8 mouse cellular contexts compared by ENCODE assay signal in the genomic region with DNA sequence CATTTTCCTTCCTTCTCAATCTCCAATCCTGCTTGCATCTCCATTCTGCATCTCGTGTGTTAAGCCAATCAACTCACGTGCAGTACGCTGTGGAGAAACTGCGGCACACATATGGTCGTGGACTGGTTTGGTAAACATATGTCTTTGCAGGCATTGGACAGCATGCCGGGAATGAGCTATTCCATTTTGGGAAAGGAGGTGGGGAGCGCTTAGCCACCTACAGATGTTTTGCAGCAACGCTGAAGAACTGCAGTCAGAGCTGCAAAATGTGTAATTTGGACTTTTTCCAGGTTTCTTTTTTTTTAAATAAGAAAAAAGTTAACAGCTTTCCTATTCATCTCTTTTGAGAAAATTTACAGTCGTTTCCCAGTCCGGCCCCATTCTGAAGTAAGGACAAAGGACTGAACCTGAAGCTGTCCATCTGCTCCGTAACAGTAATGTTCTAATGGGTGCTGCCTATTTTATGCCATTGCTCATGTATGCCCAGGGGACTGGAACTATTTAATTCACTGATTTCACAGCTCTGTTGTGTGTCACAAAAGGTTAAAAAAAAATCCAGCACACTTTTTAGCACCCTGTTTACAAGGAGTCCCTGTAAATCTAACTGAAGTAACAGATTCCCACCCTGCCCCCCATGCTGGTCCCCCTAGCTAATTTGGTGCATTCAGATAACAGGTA.
DNase-seq lines count a peak whose midpoint lies in the region; ATAC-seq and TF ChIP-seq lines count a peak whose summit lies in the region.

No protein-coding gene starts in this region.

- TF ChIP-seq CTCF in thymus, adult 2 months (IDR thresholded peaks at IDR 0.05; ENCODE audit: borderline replicate concordance, control insufficient read depth, extremely low read depth, insufficient read depth, low read length, poor library complexity): no peak

- no peaks in the 10 kb centered on the region for H3K4me1 ChIP-seq in heart, embryonic 13.5 days
- peaks cover 3% of the 10 kb centered on the region; the same call in 1 of the 2 replicates for H3K4me1 ChIP-seq in neural tube, embryonic 12.5 days
- no peaks in the 10 kb centered on the region for H3K4me1 ChIP-seq in thymus, adult 2 months (replicated peaks; ENCODE audit: control insufficient read depth, insufficient read depth, low read length)

- H3K4me2 ChIP-seq in heart, embryonic 13.5 days: peak overlapping the region; percentile 12; the same call in 1 of the 2 replicates
- H3K4me2 ChIP-seq in neural tube, embryonic 12.5 days (replicated peaks): peak overlapping the region; percentile 51

- DNase-seq in heart, adult 18-20 months: no peak
- DNase-seq in forelimb bud, embryonic 11.5 days (ENCODE audit: low read depth, low spot score): peak; percentile 37
- DNase-seq in layer of hippocampus, postnatal 25 days (ENCODE audit: extremely low spot score in 1 of 2, low spot score in 1 of 2): peak; percentile 46
- no peak for DNase-seq in urinary bladder, postnatal 10 days (ENCODE audit: low spot score)
- DNase-seq in heart, postnatal 10 days: no peak
- no peak for DNase-seq in thymus, adult 2 months

- no peak for ATAC-seq in heart, embryonic 13.5 days (ENCODE audit: extremely low read depth, insufficient number of reproducible peaks, low FRiP score, low TSS enrichment)
- ATAC-seq in neural tube, embryonic 12.5 days (ENCODE audit: low FRiP score, low read depth): peak; percentile 93

- H3K36me3 ChIP-seq in heart, embryonic 13.5 days: no peaks in the 10 kb centered on the region
- H3K36me3 ChIP-seq in neural tube, embryonic 12.5 days: no peaks in the 10 kb centered on the region
- no peaks in the 10 kb centered on the region for H3K36me3 ChIP-seq in thymus, adult 2 months (ENCODE audit: control insufficient read depth, insufficient read depth, low read length)

- WGBS in heart, embryonic 13.5 days: 64% methylated on average over 11 of the region's 11 CpGs
- WGBS in neural tube, embryonic 12.5 days: 9% methylated on average over 11 of the region's 11 CpGs
- 90% methylated on average over 11 of the region's 11 CpGs for WGBS in thymus, adult 2 months

- no peak overlapping the region for H3K9ac ChIP-seq in heart, embryonic 13.5 days
- H3K9ac ChIP-seq in neural tube, embryonic 12.5 days: no peak overlapping the region

- H3K27ac ChIP-seq in heart, embryonic 13.5 days (replicated peaks): no peak overlapping the region
- peak overlapping the region; percentile 43; the same call in 1 of the 2 replicates for H3K27ac ChIP-seq in neural tube, embryonic 12.5 days
- no peak overlapping the region for H3K27ac ChIP-seq in thymus, adult 2 months (ENCODE audit: control insufficient read depth, insufficient read depth, low read length)

- H3K27me3 ChIP-seq in heart, embryonic 13.5 days (replicated peaks): no peaks in the 10 kb centered on the region
- H3K27me3 ChIP-seq in neural tube, embryonic 12.5 days (replicated peaks): no peaks in the 10 kb centered on the region
- no peaks in the 10 kb centered on the region for H3K27me3 ChIP-seq in thymus, adult 2 months (ENCODE audit: control insufficient read depth, insufficient read depth, low read length)

- no peak overlapping the region for H3K4me3 ChIP-seq in heart, embryonic 13.5 days
- H3K4me3 ChIP-seq in neural tube, embryonic 12.5 days: peak overlapping the region; percentile 15; the same call in 1 of the 2 replicates
- no peak overlapping the region for H3K4me3 ChIP-seq in thymus, adult 2 months (ENCODE audit: control insufficient read depth, insufficient read depth, low read length)

- intact Hi-C loops in heart, postnatal 10 days (cut with DNase I): no loop called here

- TF ChIP-seq POLR2A in thymus, adult 2 months (IDR thresholded peaks at IDR 0.05; ENCODE audit: control insufficient read depth, extremely low read depth, insufficient read depth, low read length, poor library complexity): no peak

- H3K9me3 ChIP-seq in heart, embryonic 13.5 days: no peaks in the 10 kb centered on the region
- no peaks in the 10 kb centered on the region for H3K9me3 ChIP-seq in neural tube, embryonic 12.5 days

Comparison
In these comparisons a context has a peak if more than half of its experiments do, and no peak if none do; other contexts are left out.
1. DNase-seq: peak in forelimb bud, embryonic 11.5 days (single experiment) and layer of hippocampus, postnatal 25 days (2 of 2); none in heart, adult 18-20 months (0 of 2), urinary bladder, postnatal 10 days (single experiment), heart, postnatal 10 days (0 of 2) and thymus, adult 2 months (single experiment).